Mouse (Mus musculus): ENCODE data around the gene Kcnab1. TPM values are rescaled to one million over a fixed set of nuclear protein-coding genes. Genes with fewer than 3 reads are reported as not detected.

Gene Kcnab1
- total and polyA plus RNA-seq, 2 experiments from 2014 or later, result 0.19 to 1.00 TPM

DNA sequence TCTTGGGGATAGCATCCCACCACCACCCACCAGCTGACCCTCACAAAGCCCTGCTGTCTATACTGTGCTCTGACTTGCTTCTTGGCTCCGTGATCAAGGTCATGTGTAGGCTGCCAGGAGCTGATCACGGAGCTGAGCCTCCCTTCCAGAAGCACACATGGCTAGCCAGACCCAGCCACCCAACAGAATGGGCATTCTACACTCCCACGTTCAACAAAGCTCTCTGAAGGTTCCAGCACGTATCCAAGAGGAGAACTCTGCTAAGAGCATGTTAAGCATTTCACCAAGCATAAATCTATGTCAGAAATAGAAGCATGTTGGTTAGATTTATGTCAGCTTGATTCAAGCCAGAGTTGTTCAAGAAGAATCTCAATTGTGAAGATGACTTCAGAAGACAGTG lies 66.6 kb downstream of the Kcnab1 start:
- TF ChIP-seq EP300 (IDR thresholded peaks at IDR 0.05; ENCODE audit: low read depth), result no peak
- no peak for TF ChIP-seq CTCF (IDR thresholded peaks at IDR 0.05; ENCODE audit: low read depth)
- Histone ChIP-seq H3K4me3 (ENCODE audit: low read depth, low read length) (no peak overlapping the region), H3K27me3 (ENCODE audit: control insufficient read depth, insufficient read depth, low read length) (no peaks in the 10 kb centered on the region), H3K9me3 (replicated peaks; ENCODE audit: control insufficient read depth, low read length) (no peaks in the 10 kb centered on the region), H3K4me2 (ENCODE audit: low read depth, low read length) (no peak overlapping the region), H3K4me1 (ENCODE audit: control insufficient read depth, insufficient read depth) (no peaks in the 10 kb centered on the region), H3K9ac (replicated peaks; ENCODE audit: low read depth, low read length) (no peak overlapping the region), H3K27ac (ENCODE audit: low read depth) (no peak overlapping the region), H3K36me3 (replicated peaks; ENCODE audit: control insufficient read depth, insufficient read depth, low read length) (no peaks in the 10 kb centered on the region)
- 66% methylated on average over 4 of the region's 4 CpGs for WGBS
- no peak for DNase-seq (ENCODE audit: low spot score)
- ATAC-seq (ENCODE audit: insufficient read depth, low read depth), result no peak

DNA sequence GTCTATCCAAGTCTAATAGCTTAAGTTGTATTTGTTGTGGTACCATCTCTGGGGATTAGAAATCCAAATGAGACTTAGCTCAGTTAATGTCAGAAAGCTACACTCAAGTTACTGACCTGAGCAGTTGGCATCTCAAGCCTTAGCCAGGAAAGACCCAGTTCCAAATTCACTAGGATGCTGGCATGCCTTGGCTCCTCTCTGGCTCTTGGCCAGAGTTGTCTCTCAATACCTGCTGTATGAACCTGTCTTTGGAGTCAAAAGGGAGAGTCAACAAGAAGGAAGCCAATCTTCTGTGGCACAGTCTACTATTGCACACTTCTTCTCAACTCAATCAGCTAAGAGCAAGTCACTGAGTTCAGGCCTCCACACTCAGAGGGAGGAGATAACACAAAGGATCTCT lies 67.7 kb downstream of the Kcnab1 start:
- no peak overlapping the region for H3K4me3 ChIP-seq (ENCODE audit: low read depth, low read length)
- ATAC-seq (ENCODE audit: insufficient read depth, low read depth) (no peak), DNase-seq (ENCODE audit: low spot score) (no peak)
- no peak overlapping the region for H3K4me2 ChIP-seq (ENCODE audit: low read depth, low read length)
- no peaks in the 10 kb centered on the region for H3K36me3 ChIP-seq (replicated peaks; ENCODE audit: control insufficient read depth, insufficient read depth, low read length)
- no peak overlapping the region for H3K27ac ChIP-seq (ENCODE audit: low read depth)
- H3K9me3 ChIP-seq (replicated peaks; ENCODE audit: control insufficient read depth, low read length), result no peaks in the 10 kb centered on the region
- no peaks in the 10 kb centered on the region for H3K27me3 ChIP-seq (ENCODE audit: control insufficient read depth, insufficient read depth, low read length)
- no peak overlapping the region for H3K9ac ChIP-seq (replicated peaks; ENCODE audit: low read depth, low read length)
- no peaks in the 10 kb centered on the region for H3K4me1 ChIP-seq (ENCODE audit: control insufficient read depth, insufficient read depth)
- TF ChIP-seq CTCF (IDR thresholded peaks at IDR 0.05; ENCODE audit: low read depth), result no peak

DNA sequence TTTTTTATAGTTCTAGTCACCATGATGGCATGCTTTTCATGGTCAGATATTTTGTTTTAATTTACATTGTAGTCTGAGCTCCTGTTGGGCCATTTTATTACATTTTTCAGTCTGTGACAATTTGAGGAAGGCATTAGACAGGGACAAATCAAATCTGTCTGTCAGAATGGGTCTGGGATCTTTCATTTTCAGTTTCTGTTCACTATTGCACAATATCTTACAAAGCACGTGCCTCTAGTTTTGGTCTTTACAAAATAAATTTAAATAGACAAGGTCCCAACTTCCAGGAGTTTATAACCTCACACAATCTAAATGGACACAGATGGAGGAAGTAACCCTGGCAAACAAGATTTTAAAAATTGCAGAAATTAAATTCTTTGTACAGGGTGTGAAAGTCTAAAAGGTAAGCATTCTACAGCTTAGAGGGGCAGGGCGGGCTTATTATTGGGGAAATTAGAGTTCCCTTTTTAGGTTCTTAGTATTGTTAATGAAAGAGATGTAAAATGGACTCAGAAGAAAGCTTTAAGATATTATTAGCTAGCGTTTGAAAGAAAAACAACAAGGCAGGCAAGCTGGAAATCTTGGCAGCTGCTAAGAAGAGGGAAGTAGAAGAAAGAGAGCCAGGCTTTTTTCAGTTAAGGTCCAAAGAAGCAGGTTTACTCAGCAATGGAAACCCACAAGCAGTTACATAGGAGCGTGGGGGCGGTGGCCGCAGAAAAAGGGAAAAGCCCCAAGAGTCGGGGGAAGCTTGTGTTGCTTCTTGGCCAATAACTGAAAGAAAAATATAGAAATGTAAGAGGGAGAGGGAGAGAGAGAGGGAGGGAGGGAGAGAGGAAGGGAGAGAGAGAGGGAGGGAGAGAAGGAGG lies 78.9 kb downstream of the Kcnab1 start:
- no peak for DNase-seq (ENCODE audit: low spot score)
- H3K27ac ChIP-seq (ENCODE audit: low read depth), result no peak overlapping the region
- no peak for TF ChIP-seq CTCF (IDR thresholded peaks at IDR 0.05; ENCODE audit: low read depth)
- TF ChIP-seq EP300 (IDR thresholded peaks at IDR 0.05; ENCODE audit: low read depth), result no peak
- H3K9me3 ChIP-seq (replicated peaks; ENCODE audit: control insufficient read depth, low read length), result no peaks in the 10 kb centered on the region
- 56% methylated on average over 7 of the region's 7 CpGs for WGBS
- H3K4me2 ChIP-seq (ENCODE audit: low read depth, low read length), result no peak overlapping the region
- no peaks in the 10 kb centered on the region for H3K36me3 ChIP-seq (replicated peaks; ENCODE audit: control insufficient read depth, insufficient read depth, low read length)
- no peaks in the 10 kb centered on the region for H3K4me1 ChIP-seq (ENCODE audit: control insufficient read depth, insufficient read depth)
- H3K27me3 ChIP-seq (ENCODE audit: control insufficient read depth, insufficient read depth, low read length), result no peaks in the 10 kb centered on the region
- H3K4me3 ChIP-seq (ENCODE audit: low read depth, low read length), result no peak overlapping the region
- no peak for ATAC-seq (ENCODE audit: insufficient read depth, low read depth)
- no peak overlapping the region for H3K9ac ChIP-seq (replicated peaks; ENCODE audit: low read depth, low read length)

DNA sequence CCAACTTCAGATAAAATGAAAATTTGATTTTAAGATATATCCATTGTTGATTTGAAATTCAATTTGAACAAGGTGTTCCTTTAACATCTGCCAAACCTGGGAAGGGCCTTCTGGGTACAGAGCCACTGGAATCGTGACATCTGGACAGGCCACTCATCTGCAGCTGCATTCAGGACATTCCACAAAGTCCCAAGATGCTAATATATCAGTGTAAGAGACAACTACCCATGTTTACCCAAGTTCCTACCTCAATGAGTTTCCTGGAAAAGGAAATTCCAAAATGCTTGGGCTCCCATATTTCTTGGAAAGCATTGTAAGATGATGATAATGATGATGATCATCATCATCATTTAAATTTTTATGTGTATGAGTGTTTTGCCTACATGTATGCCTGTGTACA lies 91.4 kb downstream of the Kcnab1 start:
- DNase-seq (ENCODE audit: low spot score), result no peak
- H3K27ac ChIP-seq (ENCODE audit: low read depth), result no peak overlapping the region
- no peaks in the 10 kb centered on the region for H3K27me3 ChIP-seq (ENCODE audit: control insufficient read depth, insufficient read depth, low read length)
- no peak for ATAC-seq (ENCODE audit: insufficient read depth, low read depth)
- TF ChIP-seq CTCF (IDR thresholded peaks at IDR 0.05; ENCODE audit: low read depth) (no peak), EP300 (IDR thresholded peaks at IDR 0.05; ENCODE audit: low read depth) (no peak)
- no peak overlapping the region for H3K9ac ChIP-seq (replicated peaks; ENCODE audit: low read depth, low read length)
- 69% methylated on average over 1 of the region's 1 CpGs for WGBS
- H3K36me3 ChIP-seq (replicated peaks; ENCODE audit: control insufficient read depth, insufficient read depth, low read length), result no peaks in the 10 kb centered on the region
- H3K4me3 ChIP-seq (ENCODE audit: low read depth, low read length), result no peak overlapping the region
- no peaks in the 10 kb centered on the region for H3K9me3 ChIP-seq (replicated peaks; ENCODE audit: control insufficient read depth, low read length)
- no peaks in the 10 kb centered on the region for H3K4me1 ChIP-seq (ENCODE audit: control insufficient read depth, insufficient read depth)
- no peak overlapping the region for H3K4me2 ChIP-seq (ENCODE audit: low read depth, low read length)

DNA sequence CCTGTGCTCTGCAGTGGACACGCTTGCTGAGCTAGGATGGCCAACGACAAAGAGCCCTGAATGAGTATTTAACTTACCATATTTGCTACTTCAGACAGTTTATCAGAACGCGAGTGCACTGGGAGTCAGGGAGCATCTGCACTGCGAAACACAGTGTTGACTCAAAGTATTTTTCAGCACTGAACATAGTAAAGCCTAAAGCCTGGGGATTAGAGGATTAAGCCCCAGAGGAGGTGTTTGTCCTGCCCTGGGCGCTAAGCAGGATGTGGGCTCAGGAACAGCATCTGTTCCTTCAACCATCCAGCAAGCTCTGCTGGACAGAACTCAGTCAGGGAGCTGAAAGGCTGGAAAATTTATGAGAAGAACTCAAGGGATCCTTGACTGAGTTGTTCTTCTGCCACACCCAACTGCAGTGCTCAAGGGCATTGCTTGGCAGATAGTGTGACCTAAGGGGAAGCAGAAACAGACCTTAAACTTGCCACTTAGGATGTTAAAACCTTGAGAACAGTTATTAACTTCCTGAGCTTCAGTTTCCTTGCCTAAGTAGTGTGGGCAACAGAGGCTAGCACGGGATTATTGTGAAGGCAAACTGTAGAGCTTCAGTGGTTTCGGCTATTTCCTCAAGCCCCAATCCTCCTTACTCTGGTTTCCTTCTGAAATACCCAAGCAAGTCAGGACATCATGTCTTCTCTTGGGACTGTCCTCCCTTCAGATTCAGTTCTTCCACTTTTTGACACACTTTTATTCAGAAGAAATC lies 94.4 kb downstream of the Kcnab1 start:
- ATAC-seq (ENCODE audit: insufficient read depth, low read depth) (no peak), DNase-seq (ENCODE audit: low spot score) (no peak)
- Histone ChIP-seq H3K9ac (replicated peaks; ENCODE audit: low read depth, low read length) (no peak overlapping the region), H3K27me3 (ENCODE audit: control insufficient read depth, insufficient read depth, low read length) (no peaks in the 10 kb centered on the region), H3K36me3 (replicated peaks; ENCODE audit: control insufficient read depth, insufficient read depth, low read length) (no peaks in the 10 kb centered on the region), H3K27ac (ENCODE audit: low read depth) (no peak overlapping the region), H3K4me1 (ENCODE audit: control insufficient read depth, insufficient read depth) (no peaks in the 10 kb centered on the region), H3K9me3 (replicated peaks; ENCODE audit: control insufficient read depth, low read length) (no peaks in the 10 kb centered on the region), H3K4me3 (ENCODE audit: low read depth, low read length) (no peak overlapping the region), H3K4me2 (ENCODE audit: low read depth, low read length) (no peak overlapping the region)
- no peak for TF ChIP-seq CTCF (IDR thresholded peaks at IDR 0.05; ENCODE audit: low read depth)
- no peak for TF ChIP-seq EP300 (IDR thresholded peaks at IDR 0.05; ENCODE audit: low read depth)
- 68% methylated on average over 8 of the region's 8 CpGs for WGBS
